Mouse (Mus musculus) ES-Bruce4 (cell line): Measurements from ENCODE around the gene Cfap58.

Experiments
- CTCF ChIP-seq: IDR thresholded peaks from one replicate; pipeline ENCODE4 v1.8.1; 2011; ENCODE audit warnings: low read depth, low read length
- POLR2A ChIP-seq: IDR thresholded peaks from one replicate; pipeline ENCODE4 v1.8.1; 2011; ENCODE audit warnings: low read length; ENCODE audit not compliant: insufficient read depth

GRCm38 (mm10) chr19:47968993-47969659, 31.7 kb downstream of the Cfap58 start:
- TF ChIP-seq CTCF = no peak
- TF ChIP-seq POLR2A = no peak
